Mouse (Mus musculus): ENCODE results near the gene Clic3.

DNA sequence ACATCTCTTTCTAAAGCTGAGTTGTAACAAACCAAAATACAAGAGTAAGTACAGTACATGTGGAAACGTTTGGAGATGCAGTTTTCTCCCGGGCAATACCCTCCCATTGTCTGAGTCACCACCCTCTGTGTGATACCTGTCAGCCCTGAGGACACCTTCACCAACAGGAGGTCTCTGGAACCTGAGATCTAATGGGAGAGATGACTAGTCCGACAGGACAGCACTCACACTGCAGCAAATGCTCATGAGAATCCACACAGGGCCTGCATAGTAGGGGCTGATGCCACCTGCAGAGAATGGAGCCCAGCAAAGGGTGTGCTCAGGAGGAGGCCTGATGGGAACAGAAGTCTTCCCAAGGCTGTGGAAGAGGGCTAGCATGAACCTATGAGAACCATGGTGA, 4.8 kb downstream of the Clic3 start:
- TF ChIP-seq CTCF (IDR thresholded peaks at IDR 0.05; ENCODE audit: borderline replicate concordance, insufficient read depth, low read depth, low read length): no peak
- no peak for TF ChIP-seq POLR2A (IDR thresholded peaks at IDR 0.05; ENCODE audit: borderline replicate concordance, insufficient read depth, low read length)

Data from cerebellum, adult 2 months (tissue).